Mouse (Mus musculus) E14TG2a.4 (cell line): ENCODE results near the gene Tlx3.
A peak's percentile ranks its signal among the peaks of the same experiment; 100 is the strongest.

Source experiments
- H3K27me3 ChIP-seq: 2 replicates; pipeline ENCODE4 v1.6.1; 2014; ENCODE audit warnings: low read length, control low read depth; ENCODE audit not compliant: insufficient read depth
- H3K36me3 ChIP-seq: 2 replicates; pipeline ENCODE4 v1.6.1; 2014; ENCODE audit warnings: low read length, control low read depth; ENCODE audit not compliant: insufficient read depth
- H3K4me1 ChIP-seq: replicated peaks from 2 replicates; pipeline ENCODE4 v1.6.1; 2014; ENCODE audit warnings: low read depth, low read length, control low read depth
- H3K4me3 ChIP-seq: replicated peaks from 2 replicates; pipeline ENCODE4 v1.5.1; 2014; ENCODE audit warnings: mild to moderate bottlenecking, low read length
- H3K9me3 ChIP-seq: 2 replicates; pipeline ENCODE4 v1.6.1; 2014; ENCODE audit warnings: low read length, control low read depth
- CTCF ChIP-seq: conservative IDR thresholded peaks from 2 replicates; pipeline ENCODE4 v1.5.1; 2014; ENCODE audit warnings: low read length
- NANOG ChIP-seq: IDR thresholded peaks from 2 replicates; pipeline ENCODE4 v1.6.1; 2014; ENCODE audit warnings: borderline replicate concordance, low read length, mixed read lengths
- POU5F1 ChIP-seq: IDR thresholded peaks from 2 replicates; pipeline ENCODE4 v1.6.1; 2014; ENCODE audit warnings: low read length, borderline replicate concordance

Gene Tlx3

DNA sequence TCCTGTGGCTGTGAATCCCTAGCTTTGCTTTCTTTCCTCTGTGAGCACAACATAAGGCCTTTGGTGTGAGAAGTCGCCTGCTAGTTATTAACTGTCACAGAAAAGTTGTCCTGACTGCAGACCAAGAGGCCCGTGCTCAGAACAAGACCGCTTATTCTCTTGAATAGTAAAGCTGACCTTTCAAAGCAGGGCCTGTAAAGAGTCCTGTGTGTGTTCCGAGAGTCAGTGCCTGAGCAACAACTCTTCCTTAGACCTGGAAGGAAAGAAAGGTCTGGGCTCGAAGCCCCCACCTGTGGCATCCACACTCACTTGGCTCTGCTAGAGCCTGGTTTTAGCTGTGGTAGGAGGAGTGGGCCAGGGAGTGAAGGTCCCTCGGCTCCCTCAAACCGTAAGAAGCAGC lies 8.3 kb downstream of the Tlx3 start:
- Histone ChIP-seq H3K9me3 (peaks cover 21% of the 10 kb centered on the region), H3K27me3 (peaks cover 84% of the 10 kb centered on the region), H3K4me3 (no peak overlapping the region), H3K36me3 (no peaks in the 10 kb centered on the region), H3K4me1 (peaks cover 41% of the 10 kb centered on the region)
- TF ChIP-seq NANOG (no peak), POU5F1 (no peak), CTCF (no peak)

DNA sequence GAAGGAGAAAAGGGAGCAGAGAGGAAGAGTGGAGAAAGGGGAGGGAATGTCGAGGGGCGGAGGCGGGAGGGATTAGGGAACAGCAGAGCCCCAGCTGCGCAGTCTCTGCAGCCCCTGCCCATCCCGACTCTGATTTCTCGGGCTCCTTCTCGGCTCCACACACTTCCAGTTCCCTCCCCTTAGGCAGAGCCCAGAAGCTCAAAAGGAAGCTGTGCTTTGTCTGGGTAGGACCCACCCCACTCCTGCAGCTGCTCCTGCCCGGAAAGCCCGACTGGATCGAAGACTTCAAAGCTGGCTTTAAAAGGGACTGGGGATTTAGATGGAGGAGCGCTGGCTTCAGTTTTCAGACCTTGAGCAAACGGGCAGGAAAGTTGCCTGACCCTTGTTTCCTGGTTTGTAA lies 9.7 kb downstream of the Tlx3 start:
- H3K4me1 ChIP-seq, result peaks cover 27% of the 10 kb centered on the region
- peaks cover 70% of the 10 kb centered on the region for H3K27me3 ChIP-seq
- H3K36me3 ChIP-seq, result no peaks in the 10 kb centered on the region
- peaks cover 21% of the 10 kb centered on the region for H3K9me3 ChIP-seq
- TF ChIP-seq CTCF (no peak), NANOG (no peak), POU5F1 (no peak)
- peak overlapping the region; percentile 26; the same call in 1 of the 2 replicates for H3K4me3 ChIP-seq

DNA sequence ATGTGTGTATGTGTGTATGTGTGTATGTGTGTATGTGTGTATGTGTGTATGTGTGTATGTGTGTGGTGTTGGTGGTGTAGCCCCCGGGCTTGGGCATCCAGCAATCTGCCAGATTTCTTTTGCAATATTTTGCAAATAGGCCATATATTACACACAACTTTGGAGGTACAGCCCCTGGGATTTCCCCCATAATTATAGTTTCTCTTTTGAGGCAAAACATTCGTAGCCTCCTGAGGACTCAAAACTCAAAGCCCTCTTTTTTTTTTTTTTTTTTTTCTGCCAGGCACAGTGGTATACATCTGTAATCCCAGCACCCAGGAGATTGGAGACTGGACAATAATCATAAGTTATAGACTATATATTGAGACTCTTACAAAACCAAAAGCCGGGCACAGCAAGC lies 21.6 kb downstream of the Tlx3 start:
- Histone ChIP-seq H3K9me3 (no peaks in the 10 kb centered on the region), H3K27me3 (peaks cover 45% of the 10 kb centered on the region), H3K4me3 (no peak overlapping the region), H3K4me1 (peaks cover 45% of the 10 kb centered on the region), H3K36me3 (no peaks in the 10 kb centered on the region)
- TF ChIP-seq POU5F1 (no peak), NANOG (no peak), CTCF (no peak)

DNA sequence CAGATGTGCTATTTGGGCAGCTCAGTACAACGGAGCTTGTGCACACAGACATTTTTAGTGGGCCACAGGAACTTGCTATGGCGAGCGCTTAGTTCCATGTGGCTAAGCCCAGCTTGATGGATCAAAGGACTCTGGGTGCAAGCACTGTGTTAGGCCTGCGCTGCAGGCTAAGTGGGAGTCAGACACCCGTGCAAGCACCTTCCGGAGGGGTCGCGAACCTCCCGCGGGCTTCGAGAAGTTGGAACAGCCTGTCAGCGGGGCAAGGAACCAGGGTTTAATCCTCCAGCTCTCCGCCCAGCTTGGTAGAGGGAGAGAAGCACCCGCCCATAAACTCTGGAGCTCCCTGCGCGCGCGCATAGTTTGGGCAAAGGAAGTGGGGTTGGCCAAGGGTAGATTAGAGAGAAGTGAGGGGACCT lies 22.7 kb downstream of the Tlx3 start:
- TF ChIP-seq CTCF, result no peak
- TF ChIP-seq POU5F1, result no peak
- no peak for TF ChIP-seq NANOG
- H3K4me3 ChIP-seq, result peak overlapping the region; percentile 74
- H3K4me1 ChIP-seq, result peaks cover 46% of the 10 kb centered on the region
- H3K9me3 ChIP-seq, result no peaks in the 10 kb centered on the region
- H3K36me3 ChIP-seq, result no peaks in the 10 kb centered on the region
- peaks cover 47% of the 10 kb centered on the region for H3K27me3 ChIP-seq

DNA sequence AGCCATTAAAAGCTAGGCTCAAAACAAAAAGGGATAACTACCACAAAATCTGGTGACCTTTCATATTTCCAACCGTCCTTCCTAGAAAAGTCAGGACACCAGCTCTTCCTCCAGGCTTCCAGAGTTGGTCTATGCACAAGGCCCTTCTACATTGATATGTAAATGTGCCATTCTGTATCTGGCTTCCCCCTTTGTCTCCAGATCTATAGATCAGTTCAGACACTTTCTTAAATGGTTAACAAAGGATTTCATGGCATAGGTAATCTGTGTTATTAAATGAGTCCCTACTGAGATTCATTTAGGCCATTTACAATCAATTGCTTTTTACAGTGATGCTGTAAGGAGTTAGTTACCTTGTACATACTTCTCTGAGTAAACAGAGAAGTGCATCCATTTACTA lies 23.6 kb downstream of the Tlx3 start:
- Histone ChIP-seq H3K9me3 (no peaks in the 10 kb centered on the region), H3K36me3 (no peaks in the 10 kb centered on the region), H3K4me3 (no peak overlapping the region), H3K4me1 (peaks cover 46% of the 10 kb centered on the region), H3K27me3 (peaks cover 51% of the 10 kb centered on the region)
- 0 out of 2 replicates have a peak, but pooled peaks have one; percentile 17 for TF ChIP-seq POU5F1
- TF ChIP-seq CTCF, result no peak
- peak; percentile 81 for TF ChIP-seq NANOG

DNA sequence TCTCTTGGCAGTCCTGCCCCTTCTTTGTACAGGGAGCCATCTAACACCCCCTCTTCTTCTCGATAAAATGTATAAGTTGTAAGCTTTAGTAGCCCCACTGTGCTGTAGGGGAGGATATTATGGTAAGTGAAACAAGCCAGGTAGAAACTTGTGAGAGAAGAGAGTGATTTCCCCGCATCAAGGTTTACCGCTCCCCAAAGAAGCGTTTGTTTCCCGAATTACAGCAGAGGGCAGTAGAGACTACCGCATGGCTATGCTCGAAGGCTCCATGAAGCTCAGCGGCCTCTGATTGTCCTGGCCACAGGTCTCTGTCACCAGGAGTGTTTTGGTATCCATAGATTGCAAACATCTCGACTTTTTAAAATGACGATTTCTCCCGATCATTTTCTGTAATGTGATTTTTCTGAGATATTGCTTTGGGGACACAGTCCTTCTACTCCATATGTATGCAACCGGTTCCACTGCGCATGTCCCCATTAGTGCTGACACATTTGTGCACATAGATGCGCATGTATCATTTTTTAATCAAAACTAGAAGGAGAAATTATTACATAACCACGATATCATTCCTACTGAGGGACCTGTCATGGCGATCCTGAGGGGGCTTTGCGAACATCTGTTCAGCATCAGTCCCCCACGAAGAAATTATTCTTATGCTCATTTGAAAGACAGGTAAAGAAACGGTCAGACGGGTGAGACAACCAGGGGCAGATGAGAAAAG lies 26.7 kb downstream of the Tlx3 start:
- Histone ChIP-seq H3K9me3 (no peaks in the 10 kb centered on the region), H3K4me1 (peaks cover 46% of the 10 kb centered on the region), H3K27me3 (peaks cover 38% of the 10 kb centered on the region), H3K4me3 (no peak overlapping the region), H3K36me3 (no peaks in the 10 kb centered on the region)
- no peak for TF ChIP-seq POU5F1
- peak; percentile 55 for TF ChIP-seq CTCF

DNA sequence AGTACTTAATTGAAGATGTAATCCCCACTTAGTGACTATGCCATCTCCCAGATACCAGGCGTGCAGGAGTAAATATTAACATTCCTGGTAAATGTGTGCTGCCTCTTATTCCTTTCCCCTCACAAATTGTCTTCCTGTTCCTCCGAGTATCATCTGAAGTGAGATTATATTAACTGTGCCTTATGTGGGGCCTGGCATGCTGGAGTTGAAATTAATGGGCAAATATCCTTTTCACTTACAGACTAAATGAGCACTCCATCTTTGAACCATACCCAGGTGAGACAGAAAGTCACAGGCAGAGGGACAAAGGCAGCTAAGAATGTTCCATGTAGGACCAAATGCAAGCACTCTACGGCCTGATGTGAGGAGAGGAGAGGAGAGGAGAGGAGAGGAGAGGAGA lies 27.6 kb downstream of the Tlx3 start:
- Histone ChIP-seq H3K9me3 (no peaks in the 10 kb centered on the region), H3K4me1 (peaks cover 39% of the 10 kb centered on the region), H3K27me3 (peaks cover 38% of the 10 kb centered on the region), H3K4me3 (no peak overlapping the region), H3K36me3 (no peaks in the 10 kb centered on the region)
- no peak for TF ChIP-seq CTCF
- TF ChIP-seq POU5F1, result no peak
- no peak for TF ChIP-seq NANOG

DNA sequence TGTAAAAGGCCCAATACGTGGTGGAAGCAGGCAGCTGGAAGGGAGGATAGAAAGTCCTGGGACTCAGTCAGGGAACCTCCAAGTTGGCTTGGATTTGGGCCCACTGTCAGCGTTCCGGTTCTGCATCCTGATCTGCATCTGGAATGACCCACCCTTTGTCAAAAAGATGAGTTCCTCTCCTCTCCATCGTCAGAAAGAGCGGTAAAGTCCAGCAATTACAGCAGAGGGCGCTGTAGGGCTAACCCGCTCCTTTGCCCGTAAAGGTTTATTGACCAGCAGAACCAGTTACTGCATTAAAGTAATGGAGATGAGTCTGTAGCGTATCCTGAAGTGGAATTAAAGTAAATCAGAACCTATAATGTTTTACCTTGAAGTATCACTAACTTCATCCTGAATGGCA lies 32.9 kb downstream of the Tlx3 start:
- no peaks in the 10 kb centered on the region for H3K36me3 ChIP-seq
- no peaks in the 10 kb centered on the region for H3K9me3 ChIP-seq
- TF ChIP-seq CTCF (peak; percentile 85), POU5F1 (no peak), NANOG (no peak)
- peaks cover 15% of the 10 kb centered on the region for H3K27me3 ChIP-seq
- peaks cover 8% of the 10 kb centered on the region for H3K4me1 ChIP-seq
- H3K4me3 ChIP-seq, result no peak overlapping the region
